Mouse (Mus musculus) urinary bladder, postnatal 10 days (tissue): ENCODE data around the gene Gm10697.
"Not testable (repeated sequence)": the region's sequence is repeated elsewhere in the genome, so short reads cannot be mapped to it uniquely, and the experiment has no call there.

Experiments used
- DNase-seq: peaks from one replicate; pipeline ENCODE4 v3.0.0; 2022; ENCODE audit warnings: low spot score

Gm10697 gene

GRCm38 (mm10) chr3:94072544-94072943 lies at the start of gene Gm10697:
Gene Gm10697, minus strand, starts transcription at chr3:94072644.
- not testable (repeated sequence) for DNase-seq

- DNase-seq: not testable (repeated sequence)
These were observed 42.6 kb upstream of the Gm10697 start for GRCm38 (mm10) chr3:94115071-94115470.

GRCm38 (mm10) chr3:94054785-94055184 lies 17.7 kb downstream of the Gm10697 start, which contains the start of gene Gm9125:
Gene Gm9125, minus strand, starts transcription at chr3:94054885.
- DNase-seq: not testable (repeated sequence)

- DNase-seq: not testable (repeated sequence)
These were observed 22.8 kb downstream of the Gm10697 start for GRCm38 (mm10) chr3:94049566-94050121.

- DNase-seq: not testable (repeated sequence)
These were observed 34.2 kb downstream of the Gm10697 start for GRCm38 (mm10) chr3:94038241-94038640.

GRCm38 (mm10) chr3:94034400-94034799 lies 38.0 kb downstream of the Gm10697 start:
- not testable (repeated sequence) for DNase-seq
